Mouse (Mus musculus): ENCODE results near the gene Gpn3. TPM values are rescaled to one million over a fixed set of nuclear protein-coding genes. Genes with fewer than 3 reads are reported as not detected.

Gpn3 gene
- polyA plus RNA-seq, 1 experiment from 2014 or later, result 46.9 TPM

DNA sequence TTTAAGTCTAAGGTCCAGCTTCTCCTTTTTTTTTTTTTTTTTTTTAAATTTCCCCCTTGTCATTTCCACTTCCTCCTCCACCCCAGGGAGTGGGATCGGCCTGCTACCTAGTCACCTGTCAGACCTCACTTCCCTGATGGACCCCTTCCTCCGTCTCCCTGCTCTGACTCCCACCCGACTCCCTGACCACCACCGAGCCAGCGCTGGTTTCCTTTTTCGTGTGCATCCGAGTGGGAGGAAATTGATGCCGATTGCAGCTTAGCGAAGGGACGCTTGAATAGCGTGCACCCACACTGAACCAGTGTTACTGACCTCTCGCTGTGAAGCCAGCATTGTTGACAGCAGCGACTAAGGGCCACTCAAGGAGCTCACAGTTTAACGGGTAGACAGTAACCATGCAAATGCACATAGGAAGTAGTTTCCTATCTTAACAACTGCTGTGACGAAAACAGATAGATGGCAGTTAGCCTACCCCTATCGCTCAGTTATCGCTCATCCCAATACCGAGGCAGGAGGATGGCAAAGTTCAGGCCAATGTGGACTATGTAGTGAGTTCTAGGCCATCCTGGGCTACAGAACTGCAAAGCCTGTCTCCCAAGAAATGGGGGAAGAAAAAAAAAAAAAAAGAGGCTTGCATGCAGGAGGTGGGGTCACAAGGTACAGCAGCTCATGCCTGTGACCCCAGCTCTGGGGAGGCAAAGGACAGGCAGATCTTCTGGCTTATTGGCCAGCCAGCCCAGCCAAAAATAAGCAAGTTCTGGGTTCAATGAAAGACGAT is 20.7 kb downstream of the Gpn3 start:
- peak overlapping the region; percentile 66 for H3K27ac ChIP-seq (replicated peaks)
- H3K27me3 ChIP-seq, result no peaks in the 10 kb centered on the region
- H3K9ac ChIP-seq, result peak overlapping the region; percentile 82
- peaks cover 11% of the 10 kb centered on the region for H3K36me3 ChIP-seq
- H3K4me1 ChIP-seq (replicated peaks), result peaks cover 12% of the 10 kb centered on the region
- peak overlapping the region; percentile 87 for H3K4me2 ChIP-seq
- ATAC-seq (ENCODE audit: low read depth), result peak; percentile 62
- H3K4me3 ChIP-seq, result peak overlapping the region; percentile 75
- H3K9me3 ChIP-seq, result no peaks in the 10 kb centered on the region
- 15% methylated on average over 19 of the region's 19 CpGs for WGBS

DNA sequence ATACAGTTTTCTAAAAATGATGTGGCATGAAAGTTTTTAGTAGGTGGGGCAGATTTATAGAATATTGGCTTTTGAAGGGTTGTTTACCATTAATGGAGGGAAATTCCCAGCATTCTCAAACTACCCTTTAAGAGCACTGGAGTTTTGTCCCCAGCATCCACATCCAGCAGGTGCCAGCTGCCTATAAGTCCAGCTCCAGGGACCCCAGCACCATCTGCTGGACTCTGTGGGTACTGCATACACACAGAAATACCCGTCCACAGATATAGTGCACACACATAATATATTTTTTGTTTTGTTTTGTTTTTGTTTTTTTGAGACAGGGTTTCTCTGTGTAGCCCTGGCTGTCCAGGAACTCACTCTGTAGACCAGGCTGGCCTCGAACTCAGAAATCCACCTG is 22.2 kb downstream of the Gpn3 start:
- Histone ChIP-seq H3K27me3 (no peaks in the 10 kb centered on the region), H3K9ac (no peak overlapping the region), H3K9me3 (no peaks in the 10 kb centered on the region), H3K4me2 (no peak overlapping the region), H3K27ac (replicated peaks) (no peak overlapping the region), H3K36me3 (peaks cover 25% of the 10 kb centered on the region), H3K4me1 (replicated peaks) (peaks cover 12% of the 10 kb centered on the region), H3K4me3 (no peak overlapping the region)
- WGBS, result 60% methylated on average over 2 of the region's 2 CpGs
- ATAC-seq (ENCODE audit: low read depth), result no peak

DNA sequence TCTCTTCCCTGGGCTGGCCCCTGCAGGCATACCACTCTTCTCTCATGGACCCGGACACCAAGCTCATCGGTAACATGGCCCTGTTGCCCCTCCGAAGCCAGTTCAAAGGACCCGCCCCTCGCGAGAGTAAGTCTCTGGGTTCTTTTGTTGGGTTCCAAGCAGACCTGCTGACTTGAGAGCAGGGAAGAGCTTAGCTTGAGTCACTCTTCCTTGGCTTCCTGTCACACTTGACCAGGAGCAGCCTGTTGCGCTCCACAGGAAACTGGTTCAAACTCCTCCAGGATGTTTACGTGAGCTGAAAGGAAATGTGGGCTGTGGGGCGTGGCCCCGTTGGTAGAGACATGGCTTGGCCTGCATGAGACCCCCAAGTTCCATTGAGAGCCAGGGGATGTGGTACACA is 25.1 kb downstream of the Gpn3 start:
- no peaks in the 10 kb centered on the region for H3K27me3 ChIP-seq
- no peak for ATAC-seq (ENCODE audit: low read depth)
- no peaks in the 10 kb centered on the region for H3K9me3 ChIP-seq
- WGBS, result 87% methylated on average over 10 of the region's 10 CpGs
- H3K4me2 ChIP-seq, result no peak overlapping the region
- H3K4me3 ChIP-seq, result no peak overlapping the region
- H3K36me3 ChIP-seq, result peaks cover 43% of the 10 kb centered on the region
- no peak overlapping the region for H3K9ac ChIP-seq
- peaks cover 12% of the 10 kb centered on the region for H3K4me1 ChIP-seq (replicated peaks)
- 0 out of 2 replicates have a peak overlapping the region, but pooled peaks have one; percentile 33 for H3K27ac ChIP-seq (replicated peaks)

DNA sequence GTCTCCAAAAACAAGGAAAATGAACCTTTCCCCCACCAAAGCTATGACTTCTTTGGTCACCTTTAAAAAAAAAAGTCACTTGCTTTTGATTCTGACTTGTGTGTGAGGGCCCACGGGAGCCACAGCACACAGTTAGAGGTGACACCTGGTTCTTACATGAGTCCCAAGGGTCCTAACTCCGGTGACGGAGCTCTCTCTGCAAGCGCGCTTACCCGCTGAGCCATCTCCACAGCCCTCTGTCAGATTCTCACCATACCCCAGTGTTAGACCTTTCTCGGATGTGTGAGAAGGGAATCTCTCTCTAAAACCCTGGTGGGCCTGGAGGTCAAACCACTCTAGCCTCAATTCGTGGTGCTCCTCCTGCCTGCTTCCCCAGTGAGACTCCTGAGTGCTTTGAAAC is 25.8 kb downstream of the Gpn3 start:
- Histone ChIP-seq H3K4me2 (no peak overlapping the region), H3K36me3 (peaks cover 50% of the 10 kb centered on the region), H3K27me3 (no peaks in the 10 kb centered on the region), H3K4me3 (no peak overlapping the region), H3K27ac (replicated peaks) (no peak overlapping the region), H3K4me1 (replicated peaks) (peaks cover 9% of the 10 kb centered on the region), H3K9me3 (no peaks in the 10 kb centered on the region), H3K9ac (no peak overlapping the region)
- WGBS, result 87% methylated on average over 8 of the region's 8 CpGs
- ATAC-seq (ENCODE audit: low read depth), result no peak

DNA sequence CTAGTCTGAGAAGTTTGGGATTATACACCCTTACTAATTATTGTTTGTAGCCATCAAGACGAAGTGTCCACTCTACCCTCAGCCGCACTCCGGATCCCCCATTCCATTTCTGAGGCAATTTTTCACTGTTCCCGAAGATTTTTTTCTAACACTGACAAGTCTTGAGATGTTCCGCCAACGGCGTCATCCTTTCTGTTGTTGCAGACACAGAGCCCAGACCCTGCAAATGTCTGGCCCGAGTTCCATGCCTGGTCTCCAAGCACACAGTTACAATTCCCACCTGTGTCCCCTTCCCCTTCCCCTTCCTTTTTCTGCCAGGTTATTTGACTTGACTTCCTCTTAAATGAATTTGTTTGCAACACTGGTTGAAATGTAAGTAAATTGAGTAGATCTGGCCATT is 28.2 kb downstream of the Gpn3 start:
- H3K4me3 ChIP-seq, result no peak overlapping the region
- no peak for ATAC-seq (ENCODE audit: low read depth)
- H3K4me2 ChIP-seq, result no peak overlapping the region
- no peaks in the 10 kb centered on the region for H3K4me1 ChIP-seq (replicated peaks)
- H3K36me3 ChIP-seq, result peaks cover 74% of the 10 kb centered on the region
- no peak overlapping the region for H3K9ac ChIP-seq
- H3K27me3 ChIP-seq, result no peaks in the 10 kb centered on the region
- 95% methylated on average over 8 of the region's 8 CpGs for WGBS
- H3K27ac ChIP-seq (replicated peaks), result no peak overlapping the region
- no peaks in the 10 kb centered on the region for H3K9me3 ChIP-seq

DNA sequence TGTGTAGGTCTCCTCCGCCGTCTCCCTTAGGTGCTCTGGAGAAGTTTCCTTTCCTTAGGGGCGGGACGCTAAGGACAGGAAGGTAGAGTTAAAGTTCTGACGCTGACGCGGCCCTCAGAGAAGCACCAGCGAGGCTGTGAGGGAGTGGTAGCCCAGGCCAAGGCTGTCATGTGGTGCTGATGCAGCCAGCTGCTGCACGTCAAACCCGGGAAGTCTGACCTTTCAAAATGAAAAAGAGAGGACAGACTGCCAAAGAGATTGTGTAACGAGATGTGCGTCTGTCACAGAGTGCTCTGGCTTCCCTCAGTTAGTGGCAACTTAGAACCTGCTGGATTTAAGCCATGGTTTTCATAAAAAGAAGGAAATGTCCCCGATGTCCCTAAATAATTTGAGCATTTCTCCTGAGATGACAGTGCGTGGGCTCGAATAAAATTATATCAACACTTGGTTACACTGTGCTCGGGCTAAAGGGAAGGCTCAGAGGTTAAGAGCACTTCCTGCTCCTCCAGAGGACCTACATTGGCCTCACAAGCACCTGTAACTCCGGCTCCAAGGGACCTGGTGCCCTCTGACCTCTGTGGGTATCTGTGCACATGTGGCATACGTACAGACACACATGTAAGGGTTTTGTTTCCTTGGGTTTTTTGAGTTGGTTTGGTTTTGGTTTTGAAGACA is 29.1 kb downstream of the Gpn3 start:
- no peak overlapping the region for H3K4me3 ChIP-seq

DNA sequence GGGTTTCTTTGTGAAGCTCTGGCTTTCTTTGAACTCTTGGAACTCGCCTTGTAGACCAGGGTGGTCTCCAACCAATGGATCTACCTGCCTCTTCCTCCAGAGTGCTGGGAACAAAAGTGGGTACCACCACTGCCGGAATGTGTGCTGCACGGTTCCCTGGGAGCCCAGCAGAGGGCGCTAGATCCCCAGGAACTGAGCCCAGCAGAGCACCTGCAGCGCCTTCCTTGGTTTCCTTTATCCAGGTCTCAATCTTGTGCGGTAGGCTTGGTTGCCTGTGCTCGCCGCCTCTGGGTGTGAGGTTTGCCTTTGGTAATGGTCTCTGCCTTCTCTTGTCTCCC is 29.6 kb downstream of the Gpn3 start:
- Histone ChIP-seq H3K36me3 (peaks cover 88% of the 10 kb centered on the region), H3K27ac (replicated peaks) (no peak overlapping the region), H3K4me3 (no peak overlapping the region), H3K9me3 (0 out of 2 replicates have a peak, but pooled peaks cover under 1% of the 10 kb centered on the region), H3K4me2 (no peak overlapping the region), H3K27me3 (no peaks in the 10 kb centered on the region), H3K4me1 (replicated peaks) (no peaks in the 10 kb centered on the region), H3K9ac (no peak overlapping the region)
- WGBS, result 17% methylated on average over 8 of the region's 8 CpGs
- ATAC-seq (ENCODE audit: low read depth), result 0 out of 2 replicates have a peak, but pooled peaks have one; percentile 47

More for the DNA sequence above, 29.1 kb downstream of the Gpn3 start:
- Histone ChIP-seq H3K4me2 (no peak overlapping the region), H3K4me1 (replicated peaks) (no peaks in the 10 kb centered on the region), H3K27ac (replicated peaks) (no peak overlapping the region), H3K9ac (no peak overlapping the region), H3K36me3 (peaks cover 83% of the 10 kb centered on the region), H3K9me3 (no peaks in the 10 kb centered on the region), H3K27me3 (no peaks in the 10 kb centered on the region)
- ATAC-seq (ENCODE audit: low read depth), result no peak
- 88% methylated on average over 18 of the region's 18 CpGs for WGBS

DNA sequence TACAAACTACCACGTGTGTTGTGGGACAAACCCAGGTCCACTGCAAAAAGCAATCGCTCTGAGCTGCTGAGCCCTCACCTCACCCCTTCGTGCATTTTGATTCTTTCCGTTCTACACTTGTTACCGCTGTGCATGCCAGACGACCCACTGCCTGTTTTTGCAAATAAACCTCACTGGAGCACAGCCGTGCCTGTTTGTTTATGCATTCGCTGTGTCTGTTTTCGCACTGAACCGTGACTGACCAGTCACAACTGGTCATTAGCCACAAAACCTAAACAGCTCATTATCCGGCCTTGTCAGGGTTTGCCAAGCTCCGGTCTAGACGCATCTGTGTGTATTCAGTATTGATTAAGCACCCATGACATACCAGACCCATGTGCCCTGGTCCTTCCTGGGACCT is 30.5 kb downstream of the Gpn3 start:
- no peaks in the 10 kb centered on the region for H3K27me3 ChIP-seq
- H3K4me2 ChIP-seq, result no peak overlapping the region
- peaks cover 89% of the 10 kb centered on the region for H3K36me3 ChIP-seq
- no peaks in the 10 kb centered on the region for H3K4me1 ChIP-seq (replicated peaks)
- 0 out of 2 replicates have a peak, but pooled peaks cover 4% of the 10 kb centered on the region for H3K9me3 ChIP-seq
- H3K9ac ChIP-seq, result no peak overlapping the region
- H3K4me3 ChIP-seq, result no peak overlapping the region
- no peak for ATAC-seq (ENCODE audit: low read depth)
- WGBS, result 77% methylated on average over 13 of the region's 13 CpGs
- H3K27ac ChIP-seq (replicated peaks), result no peak overlapping the region

DNA sequence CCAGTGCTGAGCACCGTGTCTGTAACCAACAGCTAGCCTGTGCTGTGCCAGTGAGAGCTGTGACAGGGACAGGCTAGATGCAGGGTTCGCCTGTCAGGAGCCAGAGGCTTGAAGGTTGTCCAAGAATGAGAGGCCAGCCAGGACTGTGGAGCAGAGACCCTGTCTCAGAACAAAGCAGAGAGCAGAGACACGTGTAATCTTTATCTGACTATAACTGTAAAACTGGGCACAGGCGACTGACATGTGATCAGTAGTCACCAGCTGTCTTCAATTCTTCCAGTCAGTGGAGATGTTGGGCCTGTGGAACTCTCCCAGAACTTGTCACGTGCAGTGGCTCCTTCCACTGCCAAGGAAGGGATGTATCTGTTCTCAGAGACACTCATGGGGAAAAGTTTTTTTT is 31.1 kb downstream of the Gpn3 start:
- ATAC-seq (ENCODE audit: low read depth), result no peak
- H3K4me3 ChIP-seq, result no peak overlapping the region
- no peak overlapping the region for H3K4me2 ChIP-seq
- H3K36me3 ChIP-seq, result peaks cover 89% of the 10 kb centered on the region
- H3K4me1 ChIP-seq (replicated peaks), result no peaks in the 10 kb centered on the region
- no peak overlapping the region for H3K9ac ChIP-seq
- 94% methylated on average over 5 of the region's 5 CpGs for WGBS
- no peak overlapping the region for H3K27ac ChIP-seq (replicated peaks)
- 0 out of 2 replicates have a peak, but pooled peaks cover 4% of the 10 kb centered on the region for H3K9me3 ChIP-seq
- no peaks in the 10 kb centered on the region for H3K27me3 ChIP-seq

DNA sequence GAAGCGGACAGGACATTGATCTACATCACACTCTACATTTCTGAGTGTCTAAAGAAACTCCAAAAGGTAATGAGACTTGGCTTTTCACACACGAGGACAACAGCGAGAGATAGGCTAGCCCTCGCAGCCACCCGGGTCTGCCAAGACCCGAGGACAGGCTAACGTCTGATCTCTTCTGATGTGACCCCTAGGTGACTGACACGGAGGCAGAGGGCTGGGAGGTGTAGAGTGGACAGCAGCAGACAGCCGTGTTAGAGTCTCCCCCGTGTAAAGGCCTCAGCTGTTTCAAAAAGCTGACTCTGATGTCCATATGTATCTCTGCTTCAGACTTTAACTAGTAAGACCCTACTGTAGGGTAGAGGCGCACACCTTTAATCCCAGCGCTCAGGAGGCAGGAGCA is 31.7 kb downstream of the Gpn3 start:
- Histone ChIP-seq H3K27ac (replicated peaks) (no peak overlapping the region), H3K4me3 (no peak overlapping the region), H3K4me2 (no peak overlapping the region), H3K27me3 (no peaks in the 10 kb centered on the region), H3K9ac (no peak overlapping the region), H3K4me1 (replicated peaks) (no peaks in the 10 kb centered on the region), H3K9me3 (0 out of 2 replicates have a peak, but pooled peaks cover 4% of the 10 kb centered on the region), H3K36me3 (peaks cover 87% of the 10 kb centered on the region)
- ATAC-seq (ENCODE audit: low read depth), result no peak
- WGBS, result 95% methylated on average over 12 of the region's 12 CpGs

DNA sequence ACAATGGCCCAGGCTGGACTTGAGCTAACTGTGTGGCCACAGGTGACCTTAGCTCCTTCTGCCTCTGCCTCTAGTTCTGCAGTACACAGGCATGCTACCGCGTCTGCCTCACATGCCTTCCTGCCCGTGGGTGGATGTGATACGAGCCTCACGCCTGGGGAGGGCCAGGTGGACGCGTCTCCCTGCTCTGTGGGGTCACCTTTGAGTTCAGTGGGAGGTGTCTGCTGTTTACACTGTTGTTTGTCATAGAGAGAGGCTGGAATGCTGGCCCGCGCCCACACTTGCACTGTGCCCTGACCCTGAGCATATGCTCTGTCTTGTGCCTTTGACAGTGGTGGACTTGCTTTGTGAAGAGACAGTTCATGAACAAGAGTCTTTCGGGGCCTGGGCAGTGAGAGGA is 33.9 kb downstream of the Gpn3 start:
- Histone ChIP-seq H3K27ac (replicated peaks) (no peak overlapping the region), H3K4me1 (replicated peaks) (no peaks in the 10 kb centered on the region), H3K36me3 (peaks cover 78% of the 10 kb centered on the region), H3K9ac (no peak overlapping the region), H3K4me2 (no peak overlapping the region), H3K27me3 (no peaks in the 10 kb centered on the region), H3K4me3 (no peak overlapping the region), H3K9me3 (0 out of 2 replicates have a peak, but pooled peaks cover 4% of the 10 kb centered on the region)
- WGBS, result 96% methylated on average over 10 of the region's 10 CpGs
- ATAC-seq (ENCODE audit: low read depth), result no peak

DNA sequence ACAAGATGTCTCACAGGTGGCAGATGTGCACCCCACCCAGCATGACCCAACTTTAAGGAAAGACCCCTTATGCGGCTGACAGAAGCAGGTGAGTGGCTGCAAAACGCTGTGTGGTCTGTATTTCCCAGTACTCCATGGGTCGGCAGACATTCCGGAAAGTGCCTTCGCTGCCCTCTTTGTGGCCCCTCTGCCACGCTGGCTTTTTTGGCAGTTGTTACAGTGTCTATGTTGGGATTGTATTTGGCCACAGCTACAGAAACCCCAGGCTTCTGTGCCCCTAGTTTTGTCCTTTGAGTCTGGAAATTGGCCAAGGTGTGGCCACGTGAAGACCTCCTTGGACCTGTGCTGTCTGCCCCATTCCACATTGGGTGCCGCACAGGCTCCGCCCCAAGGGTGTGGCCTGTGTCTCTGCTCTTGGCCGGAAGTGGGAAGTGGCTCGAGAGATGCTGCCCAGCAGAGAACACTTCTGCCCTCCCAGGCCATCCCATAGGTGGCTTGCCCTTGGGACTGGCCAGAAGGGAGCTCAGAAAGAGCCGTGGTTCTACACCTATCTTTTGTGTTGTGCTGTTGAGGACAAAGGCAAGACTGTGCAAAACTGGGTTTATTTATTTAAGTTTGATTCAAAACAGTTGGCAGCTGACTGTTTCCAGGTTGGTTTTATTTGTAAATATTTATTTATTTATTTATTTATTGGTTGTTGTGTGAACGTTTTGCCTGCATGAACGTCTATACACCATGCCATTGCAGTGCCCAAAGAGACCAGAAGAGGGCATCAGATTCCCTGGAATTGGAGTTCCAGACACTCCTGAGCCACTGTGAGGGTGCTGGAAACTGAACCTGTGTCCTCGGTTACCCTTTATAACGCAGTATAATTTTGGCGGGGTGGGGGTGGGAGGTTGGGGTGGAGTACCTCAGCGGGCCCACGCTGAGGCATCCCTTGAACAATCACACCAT is 38.3 kb downstream of the Gpn3 start:
- no peaks in the 10 kb centered on the region for H3K4me1 ChIP-seq (replicated peaks)
- H3K36me3 ChIP-seq, result peaks cover 45% of the 10 kb centered on the region
- no peak overlapping the region for H3K27ac ChIP-seq (replicated peaks)
- no peaks in the 10 kb centered on the region for H3K27me3 ChIP-seq
- H3K9me3 ChIP-seq, result 0 out of 2 replicates have a peak, but pooled peaks cover 4% of the 10 kb centered on the region
- H3K4me3 ChIP-seq, result no peak overlapping the region
- no peak overlapping the region for H3K4me2 ChIP-seq
- no peak overlapping the region for H3K9ac ChIP-seq
- no peak for ATAC-seq (ENCODE audit: low read depth)
- WGBS, result 86% methylated on average over 19 of the region's 19 CpGs
